Mouse (Mus musculus): Measurements from ENCODE around the gene Gm16429. TPM values are rescaled to one million over a fixed set of nuclear protein-coding genes. Genes with fewer than 3 reads are reported as not detected.
"Not testable (repeated sequence)": the region's sequence is repeated elsewhere in the genome, so short reads cannot be mapped to it uniquely, and the experiment has no call there.

Gene Gm16429
- 0.11 TPM for polyA plus RNA-seq (2012; fragmentation: generic; extraction: Trizol)
- long read RNA-seq, experiment 1: 0 reads
- long read RNA-seq, experiment 2: 0 reads

DNA sequence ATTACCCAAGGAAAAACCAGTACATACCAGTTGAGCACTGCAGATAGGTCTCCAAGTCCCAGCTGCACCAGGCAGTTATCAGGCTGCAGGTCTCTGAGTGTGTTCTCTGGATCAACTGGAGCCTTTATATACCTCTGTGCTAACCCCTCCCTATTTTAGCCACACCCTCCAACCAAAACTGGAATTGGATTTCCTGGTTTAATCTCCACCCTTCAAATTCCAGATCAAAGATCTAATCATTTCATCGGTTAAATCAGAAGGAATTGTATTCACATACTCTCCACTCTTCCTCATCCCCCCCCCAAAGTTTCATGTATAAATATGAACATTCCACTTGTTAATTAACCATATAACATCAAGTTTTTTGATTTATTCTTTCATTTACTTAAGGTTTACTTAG lies at the start of gene Gm16429:
Gene Gm16429 (minus strand): TSS at position 101 of the 400 bp plus-strand sequence.
- not testable (repeated sequence) for H3K79me2 ChIP-seq (ENCODE audit: control insufficient read depth, insufficient read depth); H3K27me3 ChIP-seq (ENCODE audit: control insufficient read depth, insufficient read depth, insufficient read length); H3K79me3 ChIP-seq (ENCODE audit: low read depth); H3K36me3 ChIP-seq (ENCODE audit: control insufficient read depth, insufficient read depth); H3K4me3 ChIP-seq (ENCODE audit: insufficient read depth, poor library complexity, severe bottlenecking); H3ac ChIP-seq (ENCODE audit: control insufficient read depth, insufficient read length, low read depth)

Other genes starting within 250 kb of the Gm16429 start
- gene Gm7792, start 85.3 kb downstream of the Gm16429 start, polyA plus RNA-seq (2012; fragmentation: generic; extraction: Trizol): not detected
- 0.06 TPM for gene BC061212, start 141.5 kb upstream of the Gm16429 start, polyA plus RNA-seq (2012; fragmentation: generic; extraction: Trizol)
- gene Gm6351, start 147.3 kb upstream of the Gm16429 start, polyA plus RNA-seq (2012; fragmentation: generic; extraction: Trizol): not detected

Data from C2C12 (cell line).